Mouse (Mus musculus) gastrocnemius, adult 18-20 months (tissue): ENCODE results near the gene Kdm5b. TPM values are rescaled to one million over a fixed set of nuclear protein-coding genes. Genes with fewer than 3 reads are reported as not detected.
"Not testable (repeated sequence)": the region's sequence is repeated elsewhere in the genome, so short reads cannot be mapped to it uniquely, and the experiment has no call there.

Experiments used
- DNase-seq: peaks from one replicate; pipeline ENCODE4 v3.0.0; 2021; ENCODE audit warnings: low spot score
- long read RNA-seq, 2 experiments: library from polyadenylated mRNA; stranded (forward); transcript quantifications; one replicate each; pipeline ENCODE4 v2.0.0; 2021
- total RNA-seq, 2 experiments: library from RNA; stranded (reverse); gene quantifications; 2 replicates each; pipeline ENCODE4 v1.2.3; 2021

The Kdm5b gene
- 1 to 10 TPM; 8.0 to 8.3 TPM for total RNA-seq
- long read RNA-seq, experiment 1, full-length matches to known transcripts = 4 of 5 reads
- long read RNA-seq, experiment 1, partial matches to known transcripts = 1 of 5 reads
- long read RNA-seq, experiment 1, other reads (novel, unspliced or antisense) = 0 of 5 reads
- long read RNA-seq, experiment 2, full-length matches to known transcripts = 3 of 5 reads
- long read RNA-seq, experiment 2, partial matches to known transcripts = 1 of 5 reads
- long read RNA-seq, experiment 2, other reads (novel, unspliced or antisense) = 1 of 5 reads

DNA sequence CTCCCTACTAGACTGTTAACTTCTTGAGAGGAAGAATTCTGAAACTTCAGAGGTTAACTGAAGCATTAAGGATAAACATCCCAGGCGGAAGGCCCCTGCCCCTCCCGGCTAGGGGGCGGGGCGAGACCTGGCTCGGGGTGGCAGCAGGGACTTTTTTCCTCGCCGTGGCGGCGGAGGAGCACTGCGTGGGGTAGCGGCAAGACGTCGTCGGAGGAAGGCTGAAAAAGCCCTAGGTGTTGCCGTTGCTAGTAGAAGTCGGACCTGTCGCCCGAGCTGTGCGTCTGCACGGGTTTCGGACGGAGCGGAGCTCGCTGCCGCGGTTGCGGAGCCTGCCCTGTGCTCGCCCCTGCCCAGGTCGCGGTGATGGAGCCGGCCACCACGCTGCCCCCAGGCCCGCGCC, at the start of gene Kdm5b:
Gene Kdm5b (plus strand): TSS at position 196 of the 400 bp plus-strand sequence.
- DNase-seq = peak; percentile 86

- no peak for DNase-seq
Measured at GRCm38 (mm10) chr1:134512183-134512582, 47.8 kb upstream of the Kdm5b start.

- DNase-seq = no peak
Measured at GRCm38 (mm10) chr1:134512584-134512983, 47.4 kb upstream of the Kdm5b start.

GRCm38 (mm10) chr1:134513312-134513860, 46.6 kb upstream of the Kdm5b start:
- peak; percentile 10 for DNase-seq

DNA sequence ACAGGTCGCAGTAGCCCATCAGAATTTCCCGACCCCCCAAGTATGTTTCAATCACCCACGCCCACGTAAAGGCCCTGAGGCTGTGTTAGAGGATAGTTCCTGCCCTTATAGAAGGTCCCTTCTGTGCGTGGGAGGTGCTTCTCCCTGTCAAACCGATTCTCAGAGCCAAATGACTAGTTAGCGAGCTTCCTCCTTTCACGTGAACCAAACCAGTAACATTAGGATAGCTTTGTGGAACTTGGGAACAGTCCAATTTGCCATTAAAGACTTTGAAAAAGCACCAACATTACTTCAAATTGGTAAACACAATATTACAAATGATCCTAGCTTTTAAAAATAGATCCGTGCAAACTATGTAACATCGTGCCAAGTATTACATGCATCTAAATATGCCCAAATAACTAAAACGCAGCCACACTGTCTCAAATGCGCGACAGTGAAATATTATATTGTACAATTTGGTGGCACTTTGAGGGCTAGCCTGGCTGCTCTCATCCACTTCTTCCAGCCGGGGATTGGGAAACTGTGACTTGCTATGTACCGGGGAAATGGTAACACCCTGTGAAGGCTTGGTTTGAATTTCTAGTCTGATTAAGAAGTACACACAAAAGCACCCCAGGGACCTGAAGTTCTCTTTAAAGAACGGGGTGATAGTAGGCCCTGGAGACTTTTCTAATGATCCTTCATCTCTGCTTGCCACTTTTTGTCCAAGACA, 45.9 kb upstream of the Kdm5b start:
- DNase-seq = no peak

GRCm38 (mm10) chr1:134515891-134516290, 44.1 kb upstream of the Kdm5b start:
- no peak for DNase-seq

- no peak for DNase-seq
Measured at GRCm38 (mm10) chr1:134516491-134517198, 43.3 kb upstream of the Kdm5b start.

DNA sequence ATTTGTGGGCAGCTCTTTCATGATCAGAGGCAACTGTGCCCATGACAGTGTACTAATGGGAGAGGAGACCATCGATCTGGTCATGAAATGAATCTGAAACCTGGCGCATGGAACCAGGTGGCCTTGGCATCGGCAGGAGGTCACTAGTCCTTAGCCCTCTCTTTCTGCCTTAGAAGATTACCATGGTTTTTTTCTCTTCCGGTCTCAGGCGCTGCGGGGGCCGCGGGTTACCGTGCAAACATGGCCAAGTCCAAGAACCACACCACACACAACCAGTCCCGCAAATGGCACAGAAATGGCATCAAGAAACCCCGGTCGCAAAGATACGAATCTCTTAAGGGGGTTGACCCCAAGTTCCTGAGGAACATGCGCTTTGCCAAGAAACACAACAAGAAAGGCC, 42.1 kb upstream of the Kdm5b start:
- DNase-seq = not testable (repeated sequence)

DNA sequence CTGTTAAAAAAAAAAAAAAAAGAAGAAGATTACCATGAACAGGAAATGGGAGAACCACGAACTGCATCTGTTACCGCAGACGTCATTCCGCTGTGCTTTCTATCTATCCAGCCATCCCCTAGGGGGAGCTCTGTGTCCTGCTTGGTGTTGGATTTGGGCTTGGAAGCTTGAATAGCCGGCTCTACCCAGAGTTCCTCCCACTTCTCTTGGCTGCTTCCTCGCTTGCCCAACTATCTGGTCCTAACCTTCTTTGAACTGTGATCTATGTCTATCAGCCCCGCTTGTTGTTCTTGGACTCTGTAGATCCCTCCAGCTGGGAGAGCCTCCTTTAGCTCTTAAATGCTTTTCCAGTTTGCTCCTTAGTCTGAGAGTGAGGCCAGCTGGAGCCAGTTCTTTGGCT, 41.3 kb upstream of the Kdm5b start:
- peak; percentile 91 for DNase-seq

DNA sequence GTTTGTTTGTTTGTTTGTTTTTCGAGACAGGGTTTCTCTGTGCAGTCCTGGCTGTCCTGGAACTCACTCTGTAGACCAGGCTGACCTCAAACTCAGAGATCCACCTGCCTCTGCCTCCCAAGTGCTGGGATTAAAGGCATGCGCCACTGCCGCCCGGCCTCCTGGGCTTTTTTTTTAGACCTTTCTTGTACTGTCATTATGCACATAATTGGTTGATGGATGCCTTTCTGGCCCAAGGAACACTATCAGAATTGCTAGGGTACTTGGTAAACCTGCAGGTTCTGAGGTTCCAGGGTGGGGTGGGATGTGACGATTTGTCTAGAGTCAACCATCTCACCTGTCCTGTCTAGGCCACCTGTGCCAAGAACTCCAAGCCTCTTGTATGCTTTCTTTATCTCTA, 40.8 kb upstream of the Kdm5b start:
- not testable (repeated sequence) for DNase-seq

- no peak for DNase-seq
Measured at GRCm38 (mm10) chr1:134520001-134520721, 39.8 kb upstream of the Kdm5b start.

DNA sequence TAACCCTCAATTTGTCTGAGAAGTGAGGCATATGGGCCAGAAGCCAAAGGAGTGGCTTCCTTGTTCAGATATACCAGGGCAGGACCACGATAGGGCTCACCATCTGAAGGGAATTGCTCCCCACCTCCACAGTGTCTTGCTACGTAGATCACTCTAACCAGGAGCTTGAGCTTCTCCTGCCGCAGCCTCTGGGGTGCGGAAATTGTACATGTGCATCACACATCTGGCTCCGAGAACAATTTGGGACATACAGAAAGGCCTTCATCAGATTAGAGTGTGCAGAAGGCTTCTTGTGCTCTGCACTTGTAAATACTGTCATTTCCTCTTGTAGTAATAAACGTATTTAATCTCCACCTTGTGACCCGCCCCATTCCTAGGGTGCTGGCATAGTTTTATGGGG, 38.8 kb upstream of the Kdm5b start:
- no peak for DNase-seq

DNA sequence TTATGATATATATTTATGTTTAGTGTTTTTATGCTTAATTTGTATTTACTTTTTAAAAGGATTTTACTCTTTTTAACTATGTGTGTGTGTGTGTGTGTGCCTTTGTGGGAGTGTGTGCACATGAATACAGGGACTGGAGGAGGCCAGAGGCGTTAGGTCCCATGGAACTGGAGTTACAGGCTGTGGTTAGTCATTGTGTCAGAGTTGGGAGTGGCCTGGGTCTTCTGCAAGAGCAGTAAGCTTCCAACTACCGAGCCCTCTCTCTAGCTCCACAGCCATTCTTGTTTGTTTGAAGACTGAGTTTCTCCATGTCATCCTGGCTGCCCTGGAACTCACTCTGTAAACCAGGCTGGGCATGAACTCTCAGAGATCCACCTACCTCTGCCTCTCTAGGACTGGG, 37.6 kb upstream of the Kdm5b start:
- no peak for DNase-seq

DNA sequence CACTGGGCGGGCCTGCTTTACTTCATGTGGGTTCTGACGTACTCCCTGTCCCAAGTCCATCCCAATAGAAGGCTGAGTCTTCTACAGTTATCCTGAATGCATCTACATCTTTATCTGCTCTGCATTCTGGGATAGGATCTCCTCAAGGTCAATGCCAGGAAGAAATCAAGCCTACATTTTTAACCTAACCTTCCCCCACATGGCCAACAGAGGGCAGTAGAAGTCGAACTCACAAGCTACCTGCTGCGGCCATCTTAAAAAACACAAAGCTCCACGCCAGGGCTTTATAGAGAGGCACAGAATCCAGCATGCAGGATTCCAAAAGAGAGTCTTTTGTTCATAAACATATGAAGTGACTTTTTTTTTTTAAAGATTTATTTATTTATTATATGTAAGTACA, 35.5 kb upstream of the Kdm5b start:
- DNase-seq = no peak

- DNase-seq = no peak
Measured at GRCm38 (mm10) chr1:134525015-134525414, 35.0 kb upstream of the Kdm5b start.

- DNase-seq = no peak
Measured at GRCm38 (mm10) chr1:134526752-134527151, 33.2 kb upstream of the Kdm5b start.

DNA sequence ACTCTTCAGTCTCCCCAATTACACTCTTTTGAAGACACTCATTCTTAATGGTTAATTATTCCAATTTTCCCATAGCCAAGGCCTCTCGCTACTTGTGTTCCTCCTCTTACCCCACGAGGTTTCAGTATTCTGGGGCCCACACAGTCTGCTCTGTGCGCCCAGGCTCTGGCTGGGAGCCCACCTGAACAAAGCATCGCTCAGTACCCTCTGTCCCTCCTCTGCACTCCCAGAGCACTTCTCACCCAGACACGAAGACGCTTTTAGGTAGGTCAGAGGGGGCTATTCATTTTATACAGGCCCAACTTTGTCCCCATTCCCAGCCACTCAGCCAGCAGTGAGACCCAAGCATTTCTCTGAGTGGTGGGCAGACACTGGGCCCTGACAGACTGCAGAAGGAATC, 29.4 kb upstream of the Kdm5b start:
- DNase-seq = no peak

GRCm38 (mm10) chr1:134533710-134534109, 26.3 kb upstream of the Kdm5b start:
- DNase-seq = not testable (repeated sequence)

DNA sequence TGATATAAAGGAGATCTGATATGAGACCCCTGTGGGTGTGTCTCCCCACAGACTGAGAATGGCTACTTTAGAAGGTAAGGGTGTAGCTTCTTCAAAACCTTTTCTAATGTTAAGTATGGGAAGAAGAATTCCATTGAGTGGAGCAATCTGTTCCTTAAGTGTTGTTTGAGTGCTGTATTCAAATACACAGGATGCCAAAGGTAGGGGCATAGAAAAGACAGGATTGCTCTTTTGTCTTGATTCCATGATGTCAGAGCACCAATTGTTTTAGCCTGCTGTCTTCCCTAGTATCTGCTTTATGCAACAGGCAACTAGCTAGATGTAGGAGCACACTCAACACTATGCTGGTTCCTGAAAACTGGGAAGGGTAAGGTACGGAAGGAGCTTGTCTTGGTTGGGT, 24.9 kb upstream of the Kdm5b start:
- DNase-seq = no peak

DNA sequence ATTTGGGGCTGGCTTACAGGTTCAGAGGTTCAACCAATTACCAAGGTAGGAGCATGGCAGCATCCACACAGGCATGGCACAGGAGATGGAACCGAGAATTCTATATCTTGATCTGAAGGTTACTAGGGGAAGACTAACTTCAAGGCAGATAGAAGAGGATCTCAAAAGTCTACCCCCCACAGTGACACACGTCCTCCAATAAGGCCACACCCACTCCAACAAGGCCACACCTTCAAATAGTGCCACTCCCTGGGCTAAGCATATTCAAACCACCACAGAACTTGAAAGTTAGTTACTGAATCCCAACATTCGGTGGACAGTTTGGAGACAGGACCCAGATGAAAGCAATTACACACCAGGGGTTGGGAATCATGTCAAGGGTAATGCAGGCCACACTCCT, 24.5 kb upstream of the Kdm5b start:
- DNase-seq = no peak

- DNase-seq = no peak
Measured at GRCm38 (mm10) chr1:134540610-134541009, 19.4 kb upstream of the Kdm5b start.

DNA sequence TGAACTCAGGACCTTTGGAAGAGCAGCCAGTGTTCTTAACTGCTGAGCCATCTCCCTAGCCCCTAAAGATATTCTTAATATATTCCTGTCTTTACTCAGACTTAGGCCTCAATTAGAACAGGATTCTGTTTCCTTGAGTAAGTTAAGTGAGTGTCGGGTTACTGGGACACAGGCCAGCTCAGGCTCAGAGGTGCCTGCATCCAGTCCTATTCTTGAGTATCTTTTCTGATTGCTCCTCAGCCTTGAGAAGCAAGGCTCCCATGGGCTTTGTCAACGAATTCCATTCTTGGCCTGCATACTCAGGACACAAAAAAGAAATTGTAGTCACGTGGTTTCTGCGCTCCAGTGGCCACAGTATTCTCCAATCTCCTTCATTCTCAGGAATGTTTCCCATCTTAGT, 11.7 kb upstream of the Kdm5b start:
- peak; percentile 18 for DNase-seq
